Mouse (Mus musculus) A20 (cell line): ENCODE results near the gene Maml3.

ENCODE experiments used
- DNase-seq: peaks from one replicate; pipeline ENCODE4 v3.0.0-alpha.2; 2011; ENCODE audit warnings: low read depth, low spot score

Maml3 gene

DNA sequence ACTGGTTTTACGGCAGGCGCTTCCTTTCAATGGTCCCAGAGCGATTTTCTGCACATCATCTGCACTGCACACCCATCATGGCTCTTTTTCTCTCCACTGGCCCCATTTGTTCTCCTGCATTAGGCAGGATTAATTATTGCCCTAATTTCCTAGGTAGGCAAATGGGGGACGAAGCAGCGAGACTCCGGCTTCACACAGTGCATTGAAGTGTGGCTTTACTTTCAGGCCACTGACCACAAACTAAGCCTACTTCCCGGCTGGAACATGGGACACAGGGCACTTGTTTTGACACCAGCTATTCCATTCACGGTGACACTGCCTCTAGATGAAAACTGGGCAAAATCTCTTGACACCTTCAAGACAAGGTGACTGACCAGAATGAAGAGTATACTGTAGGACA is 358.1 kb downstream of the Maml3 start:
- DNase-seq = no peak

DNA sequence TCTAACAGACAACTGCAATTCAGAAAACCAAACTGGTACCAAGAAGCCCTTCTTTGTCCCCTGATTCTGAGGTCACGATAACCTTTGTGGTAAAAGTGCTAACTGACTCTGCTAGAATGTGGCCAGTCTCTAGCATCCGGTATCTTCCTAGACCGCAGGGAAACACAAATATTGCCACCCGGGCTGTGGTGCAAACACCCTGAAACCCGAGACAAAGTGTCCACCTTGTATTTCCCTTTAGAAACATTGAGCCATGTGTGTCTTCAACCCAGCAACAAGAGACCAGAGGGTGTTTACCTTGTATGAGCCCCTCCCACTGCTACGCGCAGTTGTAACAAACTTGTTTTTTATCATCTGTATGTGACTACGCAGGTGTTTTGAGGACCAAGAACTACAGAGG is 359.7 kb downstream of the Maml3 start:
- DNase-seq = no peak

DNA sequence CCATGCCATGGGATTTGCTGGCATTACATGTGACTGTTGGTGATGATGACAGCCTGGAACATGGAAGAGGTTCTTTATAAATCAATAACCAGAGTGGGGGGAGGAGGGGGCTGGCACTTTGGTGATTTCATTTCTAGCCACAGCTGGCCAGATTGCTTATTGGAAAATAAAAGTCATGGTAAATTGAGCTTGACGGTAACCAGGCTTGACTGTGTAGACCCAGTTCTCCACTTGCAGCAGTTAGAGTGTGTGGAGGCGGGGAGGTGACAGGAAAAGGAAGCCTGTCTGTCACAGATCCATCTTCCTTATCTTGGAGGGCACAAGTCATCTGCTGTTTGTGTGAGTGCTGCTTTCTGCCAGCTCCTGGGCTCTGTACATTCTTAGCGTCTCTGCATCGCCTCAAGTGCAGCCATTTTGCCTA is 360.5 kb downstream of the Maml3 start:
- DNase-seq = no peak

DNA sequence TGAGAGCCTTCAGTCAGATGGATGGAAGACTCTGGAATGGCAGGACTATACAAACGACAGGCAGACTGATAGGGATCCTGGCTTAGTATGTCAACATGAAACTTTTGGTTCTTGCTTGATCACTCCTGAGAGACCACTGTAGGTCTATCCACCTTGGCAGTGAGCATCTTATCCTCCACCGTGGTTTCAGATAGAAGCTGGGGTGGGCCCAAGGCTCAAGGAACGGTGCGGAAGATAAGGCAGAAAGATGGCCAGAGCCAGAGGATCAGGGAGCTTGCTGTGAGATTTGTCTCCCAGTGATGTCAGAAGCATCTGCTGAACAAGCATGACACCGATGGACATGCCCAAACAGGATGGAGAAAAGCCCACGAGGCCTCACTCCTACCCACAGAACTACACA is 362.5 kb downstream of the Maml3 start:
- DNase-seq = no peak

DNA sequence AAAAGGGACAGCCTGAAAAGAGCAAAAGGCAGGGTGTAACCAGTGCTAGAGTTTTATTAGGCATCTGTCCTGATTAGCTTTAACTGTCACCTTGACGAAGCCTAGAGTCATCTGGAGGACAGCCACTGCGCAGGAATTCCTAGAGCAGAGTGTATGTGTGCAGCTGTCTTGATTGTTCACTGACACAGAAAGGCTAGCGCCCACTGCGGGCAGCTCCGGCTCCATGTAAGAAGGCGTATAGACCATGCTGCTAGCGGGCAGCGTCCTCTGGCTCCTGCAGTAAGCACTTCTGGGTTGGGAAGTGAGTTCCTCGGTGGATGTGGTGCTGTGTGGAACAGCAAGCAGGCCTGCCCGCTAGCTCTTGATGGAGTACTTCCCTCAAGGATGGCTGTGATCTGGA is 363.1 kb downstream of the Maml3 start:
- DNase-seq = no peak

DNA sequence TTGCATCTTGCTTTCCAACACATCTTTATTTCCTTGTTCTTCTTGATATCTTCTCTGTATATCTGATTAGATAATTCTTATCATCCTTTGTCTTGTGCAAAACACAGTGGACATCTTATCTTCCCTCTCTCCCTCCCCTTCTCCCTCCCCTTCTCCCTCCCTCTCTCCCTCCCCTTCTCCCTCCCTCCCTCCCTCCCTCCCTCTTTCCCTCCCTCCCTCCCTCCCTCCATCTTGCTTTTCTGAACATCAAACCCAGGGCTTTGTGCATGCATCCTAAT is 365.1 kb downstream of the Maml3 start:
- no peak for DNase-seq

DNA sequence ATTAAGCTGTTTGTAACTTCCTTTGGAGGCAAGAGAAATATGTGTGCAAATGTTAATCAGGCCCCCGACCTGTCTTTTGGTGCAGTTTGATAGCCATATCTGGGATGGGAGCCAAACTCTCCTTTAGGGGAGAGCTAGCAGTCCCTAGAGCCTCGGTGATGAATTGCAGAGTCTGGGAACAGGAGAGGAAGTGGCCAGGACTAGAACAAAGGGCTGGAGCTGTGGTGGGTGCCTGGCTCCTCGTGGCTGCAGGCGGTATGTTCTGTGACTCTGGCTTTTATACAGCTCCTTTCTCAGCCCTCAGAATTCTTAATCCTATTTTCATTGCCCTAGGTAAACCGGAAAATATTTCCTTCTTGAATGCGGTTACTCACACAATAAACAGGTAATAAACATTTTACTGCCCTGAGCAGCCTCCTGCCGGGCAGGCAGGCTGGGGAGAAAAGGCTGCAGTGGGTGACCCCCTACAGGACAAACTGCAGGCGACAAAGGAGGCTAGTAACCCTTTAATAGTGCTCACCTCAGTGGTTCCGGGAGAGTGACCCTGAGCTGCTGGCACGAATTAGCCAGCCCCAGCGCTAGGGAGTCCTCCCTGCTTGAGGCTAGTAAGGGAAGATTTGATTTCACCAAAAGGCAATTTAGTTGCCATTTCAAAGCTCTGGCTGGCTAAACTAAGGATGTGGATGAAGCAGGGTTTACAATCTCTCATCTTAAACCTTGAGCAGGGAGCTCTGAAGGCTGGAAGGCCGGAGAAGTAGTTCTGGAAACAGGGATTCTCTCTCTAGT is 365.6 kb downstream of the Maml3 start:
- DNase-seq = no peak

DNA sequence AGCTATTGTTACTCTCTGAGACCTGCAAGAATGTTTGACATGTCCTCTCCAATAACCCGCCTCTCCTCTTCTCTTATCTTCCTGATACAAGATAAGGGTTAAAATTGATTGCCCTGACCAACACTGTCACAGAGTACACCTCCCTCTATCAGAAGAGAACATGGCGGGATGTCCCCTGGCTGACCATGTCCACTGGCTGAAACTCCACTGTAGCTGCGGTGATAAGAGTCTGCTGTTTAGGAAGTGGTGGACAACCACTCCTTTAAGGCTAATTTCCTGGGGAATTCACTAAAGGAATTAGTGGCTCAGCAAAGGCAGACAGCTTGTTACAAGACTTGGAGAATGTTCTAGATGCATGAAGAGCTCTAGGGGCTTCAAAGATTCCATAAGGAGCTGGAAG is 371.2 kb downstream of the Maml3 start:
- DNase-seq = no peak

DNA sequence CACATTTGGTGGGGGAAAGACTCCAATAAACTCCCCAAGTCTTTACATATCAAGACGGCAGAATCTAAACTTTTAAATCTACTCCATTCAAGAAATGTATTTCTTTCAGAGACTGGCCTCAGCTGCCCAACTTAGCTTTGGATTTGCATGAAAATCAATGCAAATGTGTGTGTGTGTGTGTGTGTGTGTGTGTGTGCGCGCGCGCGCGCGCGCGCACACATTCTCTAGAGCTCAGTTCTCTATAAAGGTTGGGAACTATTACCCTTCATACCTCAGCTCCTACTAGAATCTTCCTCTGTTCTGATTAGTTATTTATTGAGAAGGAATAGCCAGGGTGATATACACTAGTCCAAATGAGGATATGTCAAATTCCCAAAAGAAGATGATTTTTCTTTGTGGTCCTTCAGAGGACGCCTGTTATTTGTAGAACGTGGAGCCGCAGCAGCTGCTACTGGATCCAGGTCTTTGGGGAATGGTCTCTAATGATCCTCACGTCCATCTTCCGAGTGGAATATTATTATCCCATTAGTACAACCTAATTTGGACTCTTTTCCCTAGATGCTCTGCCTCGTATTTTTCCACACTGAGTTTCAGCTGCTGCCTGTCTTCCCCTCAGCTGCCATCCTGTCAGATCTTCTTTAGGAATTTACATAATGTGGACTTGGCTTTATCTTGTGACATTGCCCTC is 372.8 kb downstream of the Maml3 start:
- no peak for DNase-seq

DNA sequence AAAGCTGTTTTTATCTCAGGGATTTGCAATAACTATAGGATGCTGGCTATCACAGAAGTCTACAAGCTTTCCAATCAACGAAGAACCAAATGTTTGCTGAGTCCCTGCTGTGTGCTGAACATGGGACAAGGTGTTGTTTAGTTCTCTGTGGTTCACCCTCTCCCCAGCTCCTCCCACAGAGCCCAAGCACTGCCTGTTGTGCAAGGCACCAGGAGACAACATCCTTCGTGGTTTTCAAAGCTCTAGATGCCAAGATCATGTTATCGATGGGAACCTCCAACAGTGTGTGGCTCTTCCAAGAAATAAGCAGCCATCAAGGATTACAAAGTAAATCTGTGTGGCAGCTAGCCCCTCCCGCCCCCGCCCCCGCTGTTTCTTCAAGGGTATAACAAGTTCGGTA is 374.2 kb downstream of the Maml3 start:
- no peak for DNase-seq

DNA sequence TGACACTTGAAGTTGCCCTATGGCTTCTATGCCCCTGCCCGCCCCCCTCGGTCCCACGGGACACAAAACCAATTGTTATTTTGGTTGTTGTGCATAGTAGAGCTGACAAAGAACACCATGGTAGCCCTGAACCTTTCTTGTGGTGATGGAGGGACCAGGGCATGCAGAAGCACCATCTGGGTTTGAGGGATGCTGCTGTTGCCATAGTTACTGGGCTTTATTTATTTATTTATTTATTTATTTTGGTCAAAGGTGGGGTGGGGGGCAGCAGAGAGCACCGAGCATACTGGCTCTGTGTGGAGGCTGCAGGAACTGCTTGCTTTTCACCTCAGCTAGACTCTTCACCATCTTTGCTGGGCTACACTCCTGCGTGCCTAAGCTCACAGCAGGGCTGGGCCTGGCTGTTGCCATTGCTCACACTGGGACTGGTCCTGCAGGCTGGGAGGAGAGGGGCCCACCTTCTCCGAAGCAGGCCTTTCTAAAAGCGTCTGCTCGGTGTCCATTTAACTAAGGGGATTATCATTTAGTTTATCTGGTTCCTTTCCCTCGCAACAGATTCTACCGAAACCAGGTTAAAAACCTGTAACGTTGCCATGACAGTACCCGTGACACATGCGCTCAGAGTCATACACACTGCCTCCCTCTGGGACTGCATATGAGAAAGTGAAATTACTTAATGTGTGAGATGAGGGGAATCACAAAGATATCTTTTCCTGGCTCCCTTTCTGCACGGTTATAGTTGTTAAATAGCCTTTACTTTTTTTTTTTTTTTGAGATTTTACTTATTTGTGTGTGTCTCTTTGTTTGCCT is 375.6 kb downstream of the Maml3 start:
- DNase-seq = no peak

DNA sequence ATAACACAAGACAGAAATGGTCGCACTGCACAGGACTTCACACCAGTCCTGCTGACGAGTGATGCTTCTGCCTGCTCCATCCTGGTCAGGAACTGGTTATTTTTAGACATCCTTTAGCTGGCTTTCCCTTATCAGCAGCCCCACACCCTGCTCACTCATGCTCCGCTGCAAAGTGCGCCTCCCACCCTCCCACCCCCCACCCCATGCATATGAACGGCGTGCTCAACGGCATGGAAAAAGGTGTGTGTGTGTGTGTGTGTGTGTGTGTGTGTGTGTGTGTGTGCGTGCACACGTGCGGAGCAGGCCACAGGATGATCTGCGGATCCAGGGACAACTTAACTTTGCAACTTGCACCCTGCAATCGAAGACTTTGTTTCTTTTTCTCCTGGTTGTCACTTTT is 376.4 kb downstream of the Maml3 start:
- DNase-seq = no peak

DNA sequence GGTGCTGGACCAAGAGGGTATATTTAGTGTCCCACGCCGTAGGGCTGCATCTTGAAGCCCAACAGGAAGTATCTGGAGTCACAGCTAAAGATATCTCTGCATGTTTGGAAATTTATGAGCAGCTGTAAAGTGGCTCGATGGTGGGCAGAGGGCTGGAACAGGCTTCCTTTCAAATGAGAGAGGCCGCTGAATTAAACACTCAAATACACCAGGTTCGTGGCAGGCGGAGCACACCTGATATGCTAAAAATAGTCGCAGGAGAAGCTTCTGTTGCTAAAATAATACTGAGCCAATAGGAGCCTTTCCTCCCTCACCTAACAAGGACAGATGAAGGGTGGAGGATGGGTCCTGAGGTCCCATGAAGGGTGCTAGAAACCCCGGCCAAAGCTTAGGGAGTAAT is 376.9 kb downstream of the Maml3 start:
- no peak for DNase-seq

DNA sequence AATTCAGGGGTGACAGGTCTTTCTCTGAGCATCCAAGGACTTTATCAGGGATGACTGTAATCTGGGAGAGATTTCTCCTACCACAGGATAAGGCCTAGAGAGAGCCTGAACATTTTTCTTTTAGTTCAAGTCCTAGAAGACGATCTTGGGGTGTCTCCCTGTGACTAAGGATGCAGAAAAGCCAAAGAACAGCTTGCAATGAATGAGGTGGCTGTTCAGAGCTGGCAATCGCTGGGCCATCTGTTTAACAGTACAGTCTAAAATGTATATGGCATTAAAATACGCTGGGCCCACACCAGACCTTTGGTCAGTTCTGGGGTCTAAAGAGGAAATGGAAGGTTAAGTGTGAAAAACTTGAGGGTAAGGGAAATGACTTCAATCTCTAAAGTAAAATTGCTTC is 377.4 kb downstream of the Maml3 start:
- DNase-seq = no peak

DNA sequence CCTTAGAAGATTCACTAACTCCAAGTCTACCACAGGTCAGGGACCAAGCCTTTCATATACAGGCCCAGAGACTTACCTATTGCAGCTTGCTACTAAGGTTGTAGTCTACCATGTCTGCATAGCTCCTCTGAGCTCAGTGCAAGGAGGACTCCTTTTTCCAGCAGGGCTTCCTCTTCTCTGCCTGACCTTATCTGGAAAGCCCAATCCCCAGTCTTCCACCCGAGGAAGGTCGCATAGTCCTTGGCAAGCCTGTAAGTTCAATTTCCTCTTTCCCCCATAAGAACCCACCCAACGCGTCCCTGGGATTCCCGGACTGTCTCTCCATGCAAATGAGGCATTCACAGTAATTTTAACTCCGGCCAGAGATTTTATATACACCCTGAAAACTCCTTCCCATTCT is 378.6 kb downstream of the Maml3 start:
- DNase-seq = no peak

DNA sequence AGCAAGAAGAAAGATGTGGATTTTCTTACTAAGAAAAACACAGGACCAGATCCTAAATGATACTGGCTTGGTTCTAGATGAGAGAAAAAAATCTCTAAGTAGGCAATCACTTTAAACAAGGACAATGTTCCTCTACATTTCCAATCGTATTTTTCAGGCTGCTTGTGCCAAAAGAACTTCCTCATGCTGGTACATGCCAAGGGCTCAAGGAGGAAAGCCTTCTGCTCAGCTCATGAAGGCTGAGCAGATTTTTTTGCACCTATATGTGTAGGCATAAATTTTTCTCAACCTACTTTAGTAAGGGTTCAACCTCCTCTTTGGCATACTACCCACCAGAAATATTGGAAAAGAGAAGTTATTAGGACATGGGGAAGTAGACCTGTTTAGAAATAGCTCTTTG is 384.9 kb downstream of the Maml3 start:
- no peak for DNase-seq

DNA sequence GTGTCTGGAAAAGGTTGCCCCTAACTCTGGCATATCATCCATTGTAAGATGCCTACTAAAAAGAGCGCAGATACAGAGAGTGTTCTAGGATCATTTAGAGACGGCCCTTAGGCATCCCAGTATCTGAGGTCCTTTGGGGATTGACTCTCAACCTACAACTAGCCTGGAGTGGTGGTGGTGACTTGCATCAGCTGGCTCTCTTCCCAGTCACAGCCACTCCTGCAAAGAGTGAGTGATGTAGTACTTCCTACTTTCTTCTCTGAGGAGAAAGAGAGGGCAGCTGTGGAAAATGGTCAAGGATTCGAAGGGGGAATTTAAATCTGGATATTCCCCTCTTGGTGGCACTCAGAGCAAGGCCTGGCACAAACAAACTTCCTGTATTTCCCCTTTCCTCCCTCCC is 385.5 kb downstream of the Maml3 start:
- DNase-seq = no peak

DNA sequence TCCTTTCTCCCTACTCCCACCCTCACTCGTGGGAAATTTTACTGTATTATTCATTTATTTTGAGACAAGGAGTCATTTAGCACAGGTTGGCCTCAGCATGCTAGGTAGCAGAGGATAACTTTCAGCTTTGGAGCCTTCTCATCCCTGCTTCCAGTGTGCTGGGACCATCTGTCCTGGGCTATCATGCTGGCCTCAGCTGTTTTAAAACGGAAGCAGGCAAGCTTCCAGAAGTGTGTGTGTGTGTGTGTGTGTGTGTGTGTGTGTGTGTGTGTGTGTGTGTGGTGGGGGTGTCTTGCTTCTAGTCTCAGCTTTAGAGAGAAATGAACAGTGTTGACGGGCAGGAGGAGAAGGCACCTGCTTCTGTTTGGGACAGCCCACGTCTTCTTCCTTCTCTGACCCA is 387.0 kb downstream of the Maml3 start:
- no peak for DNase-seq

DNA sequence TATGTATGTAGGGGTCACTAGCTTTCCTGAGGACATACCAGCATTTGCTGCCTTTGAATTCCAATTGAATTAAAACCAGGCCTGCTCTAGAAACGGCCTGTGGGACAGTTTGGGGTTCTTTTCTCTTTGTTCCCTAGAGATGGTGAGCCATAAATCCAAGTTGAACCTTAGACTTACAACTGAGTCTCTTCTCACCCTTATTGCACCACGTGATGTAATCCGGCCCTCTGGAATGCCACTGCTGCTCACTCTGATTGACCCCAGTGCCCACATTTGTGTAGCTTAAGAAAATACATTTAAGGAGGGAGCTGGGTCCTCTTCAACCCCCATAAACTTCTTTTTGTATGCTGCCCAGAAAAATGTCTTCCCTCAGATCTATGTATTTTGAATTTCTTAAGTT is 387.4 kb downstream of the Maml3 start:
- DNase-seq = no peak

DNA sequence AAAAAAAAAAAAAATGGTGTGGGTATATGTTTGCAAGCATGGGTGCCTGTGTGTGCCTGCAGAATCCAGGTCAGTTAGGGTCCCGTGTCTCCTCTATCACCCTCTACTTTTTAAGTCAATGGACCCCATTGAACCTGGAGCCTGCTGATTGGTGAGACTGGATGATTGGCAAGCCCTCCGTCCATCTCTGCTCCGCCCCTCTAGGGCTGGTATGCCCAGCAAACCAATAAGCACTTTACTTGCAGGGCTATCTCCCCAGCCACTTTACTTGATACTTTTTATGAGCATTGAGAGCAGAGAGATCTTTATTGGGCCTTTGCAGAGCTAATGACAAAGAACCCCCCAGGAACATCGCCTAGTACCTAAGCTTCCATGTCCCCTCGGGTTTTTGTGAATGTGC is 390.4 kb downstream of the Maml3 start:
- DNase-seq = no peak

DNA sequence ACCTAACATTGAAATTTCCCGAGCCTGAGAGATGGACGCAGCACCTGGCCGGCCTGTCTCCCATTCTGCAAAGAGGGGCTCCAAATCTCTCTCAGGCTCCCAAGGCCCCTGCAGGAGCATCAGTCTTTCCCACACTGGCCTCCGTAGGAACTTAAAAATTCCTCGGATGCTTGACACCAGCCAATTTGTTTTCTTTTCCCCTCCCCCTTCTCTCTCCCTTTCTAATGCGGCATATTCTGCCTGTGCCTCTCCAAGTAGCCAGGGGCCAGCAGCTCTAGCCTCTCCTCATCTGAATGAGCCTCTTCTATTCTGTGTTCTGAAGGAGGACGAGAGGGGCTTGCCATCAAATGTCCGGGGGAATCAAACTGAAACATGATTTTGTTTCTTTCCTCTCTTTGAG is 391.6 kb downstream of the Maml3 start:
- no peak for DNase-seq

DNA sequence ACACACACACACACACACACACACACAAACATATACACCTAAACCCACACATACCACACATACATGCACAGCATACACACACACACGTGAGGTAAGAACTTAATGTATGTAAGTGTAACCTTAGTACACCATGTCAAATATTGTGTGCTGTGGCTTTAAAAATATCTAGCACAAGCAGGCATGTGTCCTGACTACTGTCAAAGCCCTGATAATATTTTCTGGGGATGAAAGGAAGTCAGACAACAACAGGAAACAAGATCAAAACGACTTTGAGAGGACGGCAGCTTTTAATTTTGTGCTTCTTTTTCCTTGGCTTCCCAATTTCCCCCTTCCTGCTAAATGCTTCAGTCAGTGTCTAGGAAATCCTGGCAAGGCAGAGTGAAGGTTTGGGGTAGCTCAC is 392.5 kb downstream of the Maml3 start:
- DNase-seq = no peak
